Mouse (Mus musculus): ENCODE data around the gene Acta1. TPM values are rescaled to one million over a fixed set of nuclear protein-coding genes. Genes with fewer than 3 reads are reported as not detected.

Acta1 gene
- polyA plus RNA-seq, 1 experiment: 4.0 TPM

DNA sequence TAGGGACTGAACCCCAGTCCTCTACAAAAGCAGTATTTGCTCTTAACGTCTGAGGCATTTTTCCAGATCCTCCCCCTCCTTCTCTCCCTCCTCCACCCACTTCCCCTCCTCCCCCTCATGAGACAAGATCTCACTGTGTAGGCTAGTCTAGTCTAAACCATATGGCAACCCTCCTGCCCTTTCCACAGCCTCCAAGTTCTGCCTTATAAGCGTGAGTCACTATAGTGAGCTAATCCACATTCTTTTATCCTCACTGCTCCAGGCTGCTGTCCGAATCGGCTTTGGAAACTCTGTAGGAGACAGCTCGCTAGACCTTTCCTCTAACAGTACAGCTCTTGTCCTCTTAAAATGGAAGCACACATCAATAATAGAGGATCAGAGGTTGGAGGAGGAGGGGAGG lies 27.6 kb downstream of the Acta1 start:
- Histone ChIP-seq H3K27ac (ENCODE audit: insufficient read depth, low read depth, low read length) (no peak overlapping the region), H3K4me3 (ENCODE audit: insufficient read depth, low read length) (no peak overlapping the region), H3K4me1 (ENCODE audit: control insufficient read depth, insufficient read depth, low read length) (peaks cover 2% of the 10 kb centered on the region; the same call in 1 of the 2 replicates)
- TF ChIP-seq CTCF (IDR thresholded peaks at IDR 0.05; ENCODE audit: low read depth, low read length) (no peak), POLR2A (IDR thresholded peaks at IDR 0.05; ENCODE audit: borderline replicate concordance, low read depth, low read length) (no peak)

DNA sequence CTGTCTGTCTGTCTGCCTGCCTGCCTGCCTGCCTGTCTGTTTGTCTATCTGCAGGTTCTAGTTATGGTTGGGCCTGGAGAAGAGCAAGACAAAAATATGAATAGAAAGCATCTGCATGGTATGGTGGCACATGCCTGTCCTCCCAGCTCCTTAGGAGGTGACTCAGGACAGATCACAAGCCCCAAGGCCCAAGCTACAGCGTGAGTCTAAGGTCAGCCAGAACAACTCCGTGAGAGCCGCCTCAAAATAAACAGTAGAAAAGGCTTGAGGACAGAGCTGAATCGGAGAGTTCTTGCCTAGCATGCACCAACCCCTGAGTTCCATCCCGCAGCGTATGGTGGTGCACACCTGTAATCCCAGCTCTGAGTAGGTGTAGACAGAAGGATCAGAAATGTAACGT lies 28.8 kb downstream of the Acta1 start:
- TF ChIP-seq CTCF (IDR thresholded peaks at IDR 0.05; ENCODE audit: low read depth, low read length): no peak
- no peak for TF ChIP-seq POLR2A (IDR thresholded peaks at IDR 0.05; ENCODE audit: borderline replicate concordance, low read depth, low read length)
- Histone ChIP-seq H3K27ac (ENCODE audit: insufficient read depth, low read depth, low read length) (no peak overlapping the region), H3K4me3 (ENCODE audit: insufficient read depth, low read length) (no peak overlapping the region), H3K4me1 (ENCODE audit: control insufficient read depth, insufficient read depth, low read length) (no peaks in the 10 kb centered on the region)

DNA sequence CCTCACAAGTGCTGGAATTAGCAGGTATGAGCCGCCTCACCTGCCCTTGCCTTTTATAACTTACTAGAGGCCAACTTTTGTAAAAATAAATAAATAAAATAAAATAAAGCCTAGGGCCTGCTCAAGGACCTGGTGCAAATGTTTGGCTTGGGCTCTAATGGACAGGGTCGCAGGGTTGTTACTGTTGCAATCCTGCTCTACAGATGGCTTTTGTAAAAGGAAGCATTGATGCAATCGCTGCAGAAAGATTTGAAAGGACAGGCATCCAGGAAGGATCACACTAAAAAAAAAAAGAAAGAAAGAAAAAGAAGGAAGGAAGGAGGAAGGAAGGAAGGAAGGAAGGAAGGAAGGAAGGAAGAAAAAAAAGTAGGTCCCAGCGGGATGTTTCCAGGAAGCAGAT lies 34.2 kb downstream of the Acta1 start:
- Histone ChIP-seq H3K4me1 (ENCODE audit: control insufficient read depth, insufficient read depth, low read length) (peaks cover 10% of the 10 kb centered on the region), H3K27ac (ENCODE audit: insufficient read depth, low read depth, low read length) (no peak overlapping the region), H3K4me3 (ENCODE audit: insufficient read depth, low read length) (no peak overlapping the region)
- TF ChIP-seq CTCF (IDR thresholded peaks at IDR 0.05; ENCODE audit: low read depth, low read length) (no peak), POLR2A (IDR thresholded peaks at IDR 0.05; ENCODE audit: borderline replicate concordance, low read depth, low read length) (no peak)

DNA sequence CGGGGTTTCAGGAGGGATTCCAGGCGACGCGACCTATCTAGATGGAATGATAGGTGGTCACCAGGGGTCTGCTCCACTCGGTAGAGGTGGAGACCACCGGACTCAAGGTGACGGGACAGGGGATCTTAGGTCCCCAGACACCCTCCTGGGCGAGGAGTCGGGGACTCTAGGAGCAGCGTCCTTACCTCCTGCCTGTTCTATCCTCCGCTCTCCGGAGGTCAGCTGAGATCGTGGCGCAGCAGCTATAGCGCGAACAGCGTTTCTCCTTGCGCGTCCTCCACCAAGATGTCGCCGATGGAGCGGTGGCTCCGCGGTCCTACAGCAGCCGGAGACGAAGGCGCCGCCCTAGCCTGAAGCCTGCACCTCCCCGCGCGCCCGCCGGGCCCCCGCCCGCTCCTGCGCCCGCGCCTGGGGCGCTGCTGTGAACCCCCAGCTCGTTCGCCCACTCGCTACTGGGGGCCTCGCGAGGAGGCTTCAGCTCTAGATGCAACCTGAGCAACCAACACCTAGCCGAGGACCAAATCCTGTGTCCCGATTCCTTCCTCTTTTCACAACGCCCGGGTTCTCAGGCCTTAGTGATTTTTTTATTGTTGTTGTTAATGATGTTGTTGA lies 34.8 kb downstream of the Acta1 start, which contains the start of gene Ccsap:
TSS of gene Ccsap (minus strand) at position 562 of the 612 bp plus-strand sequence.
- Histone ChIP-seq H3K4me1 (ENCODE audit: control insufficient read depth, insufficient read depth, low read length) (peaks cover 10% of the 10 kb centered on the region), H3K4me3 (ENCODE audit: insufficient read depth, low read length) (peak within 1 kb of the TSS; percentile 75), H3K27ac (ENCODE audit: insufficient read depth, low read depth, low read length) (no peak within 1 kb of the TSS)
- no peak for TF ChIP-seq POLR2A (IDR thresholded peaks at IDR 0.05; ENCODE audit: borderline replicate concordance, low read depth, low read length)
- no peak for TF ChIP-seq CTCF (IDR thresholded peaks at IDR 0.05; ENCODE audit: low read depth, low read length)

DNA sequence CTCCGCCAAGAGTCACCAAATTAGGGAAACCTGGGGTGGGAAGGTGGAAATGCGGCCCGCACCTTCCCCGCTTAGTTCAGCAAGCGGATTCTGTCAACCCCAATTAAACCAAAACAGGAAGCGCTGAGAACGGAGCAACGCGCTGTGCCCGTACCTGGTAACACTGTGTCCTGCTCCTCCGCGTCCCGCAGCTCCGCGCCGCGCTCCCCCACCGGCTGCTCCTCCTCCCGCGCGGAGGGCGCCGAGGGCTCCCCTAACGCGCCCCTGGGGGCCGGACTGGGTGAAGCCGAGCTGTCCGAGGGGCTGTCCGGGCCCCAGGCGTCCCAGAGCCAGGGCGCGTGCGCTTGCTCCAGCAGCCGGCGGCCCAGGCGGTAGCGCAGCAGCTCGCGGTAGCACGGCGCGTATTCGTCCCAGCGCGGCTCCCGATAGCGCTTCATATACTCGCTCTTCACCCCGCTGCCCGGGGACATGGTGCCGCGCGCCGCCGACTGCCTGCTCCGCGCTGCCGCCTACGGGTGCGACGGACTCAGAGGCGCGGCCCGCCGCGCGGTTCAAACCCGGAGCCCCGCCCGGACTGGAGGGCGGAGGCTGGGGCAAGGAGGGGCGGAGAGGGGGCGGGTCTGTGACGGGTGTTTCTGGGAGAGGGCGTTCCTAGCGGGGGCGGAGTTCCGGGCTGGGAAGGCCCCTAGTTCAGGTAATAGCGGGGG lies 35.5 kb downstream of the Acta1 start:
- Histone ChIP-seq H3K27ac (ENCODE audit: insufficient read depth, low read depth, low read length) (no peak overlapping the region), H3K4me3 (ENCODE audit: insufficient read depth, low read length) (peak overlapping the region; percentile 75), H3K4me1 (ENCODE audit: control insufficient read depth, insufficient read depth, low read length) (peaks cover 10% of the 10 kb centered on the region)
- TF ChIP-seq POLR2A (IDR thresholded peaks at IDR 0.05; ENCODE audit: borderline replicate concordance, low read depth, low read length) (no peak), CTCF (IDR thresholded peaks at IDR 0.05; ENCODE audit: low read depth, low read length) (no peak)

DNA sequence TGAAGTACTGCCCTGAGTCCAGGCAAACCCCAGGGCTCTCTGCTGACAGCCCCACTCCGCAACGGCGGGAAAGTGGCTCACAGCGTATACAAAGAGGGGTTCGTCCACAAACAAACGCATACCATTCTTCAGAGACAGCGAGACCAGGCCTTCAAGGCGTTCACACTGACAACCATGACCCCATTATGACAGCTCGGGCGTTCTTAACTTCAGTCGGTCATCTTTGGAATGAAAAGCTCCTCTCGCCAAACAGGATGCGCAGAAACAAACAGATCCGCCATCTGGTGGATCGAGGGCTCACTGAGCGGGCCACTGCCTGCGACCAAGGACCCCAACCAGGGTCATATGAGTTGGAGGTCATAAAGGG lies 36.0 kb downstream of the Acta1 start:
- no peak overlapping the region for H3K27ac ChIP-seq (ENCODE audit: insufficient read depth, low read depth, low read length)
- TF ChIP-seq POLR2A (IDR thresholded peaks at IDR 0.05; ENCODE audit: borderline replicate concordance, low read depth, low read length): no peak
- no peak for TF ChIP-seq CTCF (IDR thresholded peaks at IDR 0.05; ENCODE audit: low read depth, low read length)
- peak overlapping the region; percentile 75 for H3K4me3 ChIP-seq (ENCODE audit: insufficient read depth, low read length)
- peaks cover 10% of the 10 kb centered on the region for H3K4me1 ChIP-seq (ENCODE audit: control insufficient read depth, insufficient read depth, low read length)

DNA sequence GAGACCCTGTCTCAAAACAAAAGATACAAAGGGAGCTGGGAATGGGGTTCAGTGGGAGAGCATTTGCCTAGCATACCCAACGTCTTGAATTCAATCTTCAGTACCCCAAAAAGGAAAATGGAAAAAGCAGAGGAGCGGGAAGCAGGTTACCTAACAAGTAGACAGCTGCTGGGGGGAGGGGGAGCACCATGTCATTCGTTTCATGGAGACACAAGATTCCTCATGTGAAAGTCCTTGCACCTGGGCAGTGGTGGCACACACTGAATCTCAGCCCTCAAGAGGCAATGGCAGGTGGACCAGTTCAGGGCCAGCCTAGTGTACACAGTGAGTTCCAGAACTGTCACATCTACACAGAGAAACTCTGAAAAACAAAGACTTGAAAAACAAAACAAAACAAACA lies 37.2 kb downstream of the Acta1 start:
- Histone ChIP-seq H3K4me1 (ENCODE audit: control insufficient read depth, insufficient read depth, low read length) (peaks cover 10% of the 10 kb centered on the region), H3K4me3 (ENCODE audit: insufficient read depth, low read length) (no peak overlapping the region), H3K27ac (ENCODE audit: insufficient read depth, low read depth, low read length) (no peak overlapping the region)
- TF ChIP-seq POLR2A (IDR thresholded peaks at IDR 0.05; ENCODE audit: borderline replicate concordance, low read depth, low read length) (no peak), CTCF (IDR thresholded peaks at IDR 0.05; ENCODE audit: low read depth, low read length) (no peak)

DNA sequence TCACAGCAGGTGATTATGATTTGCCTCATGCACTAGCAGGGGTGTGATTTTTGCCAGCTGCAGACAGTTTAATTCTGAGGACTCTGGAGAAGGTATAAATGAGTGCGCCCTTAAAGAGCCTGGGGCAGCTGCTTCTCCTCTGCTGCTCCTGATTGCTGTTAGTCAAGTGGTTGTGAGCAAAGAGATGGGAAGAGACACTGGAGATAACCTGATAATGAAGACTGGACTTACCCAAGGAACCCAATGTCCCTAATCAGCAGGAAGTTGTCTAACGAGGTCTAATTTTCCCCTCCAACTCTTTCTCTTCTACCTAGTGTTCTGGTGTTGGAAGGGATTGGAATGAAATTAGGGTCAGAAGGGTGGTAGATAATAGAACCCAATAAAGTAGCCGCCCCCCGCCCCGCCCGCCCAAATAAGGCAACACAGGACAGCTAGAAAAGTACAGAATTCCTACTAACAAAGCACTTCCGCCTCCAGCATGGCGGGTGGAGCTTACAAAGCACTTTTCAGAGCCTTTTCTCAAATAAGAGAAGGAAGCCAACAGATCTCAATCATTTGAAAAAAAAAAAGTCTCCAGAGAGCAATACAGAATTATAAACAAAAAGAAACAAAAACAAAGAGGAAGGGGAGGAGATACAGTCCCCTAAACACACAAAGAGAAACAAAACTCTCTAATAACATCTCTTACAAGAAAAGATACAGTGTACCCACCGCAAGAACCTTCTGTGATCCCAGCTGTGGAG lies 39.6 kb downstream of the Acta1 start:
- Histone ChIP-seq H3K4me1 (ENCODE audit: control insufficient read depth, insufficient read depth, low read length) (peaks cover 10% of the 10 kb centered on the region), H3K4me3 (ENCODE audit: insufficient read depth, low read length) (no peak overlapping the region), H3K27ac (ENCODE audit: insufficient read depth, low read depth, low read length) (no peak overlapping the region)
- TF ChIP-seq CTCF (IDR thresholded peaks at IDR 0.05; ENCODE audit: low read depth, low read length): no peak
- TF ChIP-seq POLR2A (IDR thresholded peaks at IDR 0.05; ENCODE audit: borderline replicate concordance, low read depth, low read length): no peak

DNA sequence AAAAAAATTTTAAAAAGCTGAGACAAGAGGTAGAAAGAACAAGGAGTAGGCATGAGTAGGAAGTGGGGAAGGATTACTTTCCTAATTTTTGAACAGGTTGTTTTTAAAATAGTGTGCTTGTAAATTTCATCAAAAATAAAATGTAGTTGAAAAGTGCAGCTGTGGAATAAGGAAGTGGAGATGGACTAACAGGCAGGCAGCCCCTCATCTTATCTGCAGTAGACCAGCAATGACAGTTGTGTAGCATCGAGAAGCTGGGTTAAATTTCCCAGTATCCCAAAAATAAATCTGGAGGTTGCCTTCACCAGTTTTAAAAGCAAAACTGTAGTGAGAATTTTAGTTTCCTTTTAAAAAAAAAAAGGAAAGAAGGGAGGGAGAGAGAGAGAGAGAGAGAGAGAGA lies 40.3 kb downstream of the Acta1 start:
- Histone ChIP-seq H3K4me1 (ENCODE audit: control insufficient read depth, insufficient read depth, low read length) (peaks cover 10% of the 10 kb centered on the region), H3K27ac (ENCODE audit: insufficient read depth, low read depth, low read length) (no peak overlapping the region), H3K4me3 (ENCODE audit: insufficient read depth, low read length) (no peak overlapping the region)
- no peak for TF ChIP-seq CTCF (IDR thresholded peaks at IDR 0.05; ENCODE audit: low read depth, low read length)
- TF ChIP-seq POLR2A (IDR thresholded peaks at IDR 0.05; ENCODE audit: borderline replicate concordance, low read depth, low read length): no peak

DNA sequence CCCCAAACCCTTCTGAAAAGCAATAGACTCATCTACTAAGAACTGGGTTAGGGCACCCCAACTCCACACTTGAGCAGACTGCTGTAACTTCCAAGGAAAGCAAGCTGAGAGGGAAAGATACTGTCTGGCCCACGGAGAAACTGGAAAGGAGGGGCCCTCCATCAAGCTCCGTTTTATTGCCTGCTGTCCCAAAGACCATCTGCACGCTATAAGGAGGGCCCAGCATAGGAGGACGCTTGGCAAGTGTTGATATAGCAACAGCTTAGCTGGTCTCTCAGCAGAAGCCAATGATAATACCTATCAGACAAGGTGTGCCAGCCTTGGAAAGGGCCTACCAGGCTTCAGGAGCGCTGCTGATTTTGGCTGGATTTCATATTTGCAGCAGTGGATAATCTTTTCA lies 43.0 kb downstream of the Acta1 start:
- Histone ChIP-seq H3K27ac (ENCODE audit: insufficient read depth, low read depth, low read length) (no peak overlapping the region), H3K4me1 (ENCODE audit: control insufficient read depth, insufficient read depth, low read length) (peaks cover 6% of the 10 kb centered on the region), H3K4me3 (ENCODE audit: insufficient read depth, low read length) (no peak overlapping the region)
- no peak for TF ChIP-seq POLR2A (IDR thresholded peaks at IDR 0.05; ENCODE audit: borderline replicate concordance, low read depth, low read length)

All from bone marrow macrophage, adult 2 months (primary cell).